ENCODE assay signal across 21 mouse cellular contexts in the genomic region with DNA sequence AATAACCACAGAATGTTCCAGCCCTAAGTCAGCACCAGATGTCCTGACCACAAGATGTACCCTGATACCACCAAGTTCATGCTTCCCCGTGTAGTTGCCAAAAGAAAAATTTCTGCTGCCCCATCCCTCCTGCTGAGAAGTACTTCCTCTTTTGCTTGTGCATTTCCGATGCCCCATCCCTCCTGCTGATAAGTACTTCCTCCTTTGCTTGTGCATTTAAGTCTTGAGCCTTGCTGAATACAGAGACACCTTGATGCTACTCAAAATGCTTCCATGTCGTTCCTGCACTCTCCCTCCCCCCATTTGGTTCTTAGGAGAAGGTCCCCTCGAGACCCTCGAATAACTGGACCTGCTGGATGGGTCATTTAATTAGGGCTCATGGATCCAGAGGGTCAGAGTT. TPM values are rescaled to one million over a fixed set of nuclear protein-coding genes. Genes with fewer than 3 reads are reported as not detected.
A peak's percentile ranks its signal among the peaks of the same experiment; 100 is the strongest.
DNase-seq lines count a peak whose midpoint lies in the region; ATAC-seq and TF ChIP-seq lines count a peak whose summit lies in the region.
"Not testable (repeated sequence)": the region's sequence is repeated elsewhere in the genome, so short reads cannot be mapped to it uniquely, and the experiment has no call there.
"Had no signal": no experiment of that assay in that cellular context is flagged by ENCODE, and none has a peak within 500 bp of the region (broad histone marks: within the 10 kb centered on the region; RNA-seq: fewer than 3 reads in every experiment).

No protein-coding gene starts in this region.

- 88% methylated on average over 5 of the region's 5 CpGs for WGBS in midbrain, embryonic 11.5 days

- not testable (repeated sequence) for H3K79me2 ChIP-seq in MEL (ENCODE audit: control insufficient read depth, insufficient read depth, low read length, poor library complexity)

- ATAC-seq in midbrain, embryonic 11.5 days (ENCODE audit: low FRiP score): not testable (repeated sequence)

- not testable (repeated sequence) for TF ChIP-seq POLR2A in MEL (IDR thresholded peaks at IDR 0.05; ENCODE audit: control insufficient read depth in 1 of 2, insufficient read depth in 1 of 2, low read depth in 1 of 2, low read length in 2 of 2, poor library complexity in 1 of 2)

- H3K4me3 ChIP-seq in MEL (ENCODE audit: control insufficient read depth in 1 of 2, insufficient read depth in 1 of 2, low read depth in 2 of 2, low read length in 2 of 2); midbrain, embryonic 11.5 days (ENCODE audit: low read depth, low read length): not testable (repeated sequence)

- TF ChIP-seq EP300 in MEL (IDR thresholded peaks at IDR 0.05; ENCODE audit: low read depth in 1 of 2, low read length in 2 of 2): not testable (repeated sequence)

- DNase-seq in A20 (ENCODE audit: low read depth, low spot score) (peak; percentile 67), MEL (ENCODE audit: low read depth, low spot score) (peak; percentile 15), MEL-GATA-1-ER (ENCODE audit: extremely low read depth, low read depth) (peak; percentile 9), R1 (ENCODE audit: low read depth, low spot score) (peak; percentile 57)
- DNase-seq in midbrain, embryonic 11.5 days (ENCODE audit: low spot score, missing footprints): peak; percentile 78

- not testable (repeated sequence) for H3K4me2 ChIP-seq in midbrain, embryonic 11.5 days

- H3K4me1 ChIP-seq in MEL (ENCODE audit: control insufficient read depth in 1 of 2, insufficient read depth in 2 of 2, low read length in 2 of 2); midbrain, embryonic 11.5 days (ENCODE audit: control insufficient read depth, insufficient read depth, low read length): not testable (repeated sequence)

- H3K27ac ChIP-seq in MEL (ENCODE audit: control insufficient read depth, low read depth, low read length); midbrain, embryonic 11.5 days (ENCODE audit: low read depth, low read length): not testable (repeated sequence)

- TF ChIP-seq CTCF in MEL (IDR thresholded peaks at IDR 0.05 in 2 of 3, conservative IDR thresholded peaks at IDR 0.05 in 1 of 3; ENCODE audit: control insufficient read depth in 1 of 3, insufficient read depth in 1 of 3, low read depth in 2 of 3, low read length in 3 of 3, poor library complexity in 1 of 3, severe bottlenecking in 1 of 3): not testable (repeated sequence)

- not testable (repeated sequence) for H3K27me3 ChIP-seq in MEL (ENCODE audit: control insufficient read depth in 1 of 2, insufficient read depth in 2 of 2, low read length in 2 of 2); midbrain, embryonic 11.5 days (ENCODE audit: control insufficient read depth, insufficient read depth, low read length)

- not testable (repeated sequence) for H3K9ac ChIP-seq in MEL (ENCODE audit: control insufficient read depth, low read depth, low read length, poor library complexity, severe bottlenecking); midbrain, embryonic 11.5 days (ENCODE audit: low read length)

- not testable (repeated sequence) for TF ChIP-seq RAD21 in MEL (IDR thresholded peaks at IDR 0.05; ENCODE audit: low read depth, low read length)

- not testable (repeated sequence) for H3K36me3 ChIP-seq in MEL (ENCODE audit: control insufficient read depth in 1 of 2, insufficient read depth in 2 of 2, low read length in 2 of 2); midbrain, embryonic 11.5 days (ENCODE audit: control insufficient read depth, insufficient read depth, low read length)

- not testable (repeated sequence) for H3K9me3 ChIP-seq in MEL (replicated peaks; ENCODE audit: insufficient read depth, low read length); midbrain, embryonic 11.5 days (ENCODE audit: control insufficient read depth, low read length)

RNA-seq across cellular contexts. Expression of gene Upk1b, which starts 7.7 kb away (rescaled TPM):
- total RNA-seq in MEL (2012; rRNA removed): not detected in 2 replicates
- not detected for polyA plus RNA-seq in MEL (2012; ENCODE audit: insufficient read depth in 1 of 2, insufficient read length in 2 of 2, low read depth in 1 of 2, low replicate concordance in 2 of 2, missing spikeins in 1 of 2)
- 1.6 and 2.2 TPM in 2 replicates for polyA plus RNA-seq in midbrain, embryonic 11.5 days (2014; fragmentation: Nextera tagmentation; extraction: Ambion mirVana)
- total RNA-seq: CH12.LX had no signal
- polyA plus RNA-seq: activated CD4-positive, CD25-positive, alpha-beta regulatory T cell, adult 4 months; CD4-positive, CD25-positive, alpha-beta regulatory T cell, adult 4 months; G1E; Patski had no signal

RNA-seq across cellular contexts. Expression of gene 4930435E12Rik, which starts 20.8 kb away (rescaled TPM):
- total RNA-seq in MEL (2012; rRNA removed): not detected in 2 replicates
- not detected for polyA plus RNA-seq in MEL (2012; ENCODE audit: insufficient read depth in 1 of 2, insufficient read length in 2 of 2, low read depth in 1 of 2, low replicate concordance in 2 of 2, missing spikeins in 1 of 2)
- not detected in 2 replicates for polyA plus RNA-seq in midbrain, embryonic 11.5 days (2014; fragmentation: Nextera tagmentation; extraction: Ambion mirVana)
- total RNA-seq: adrenal gland, adult 18-20 months; adrenal gland, adult 2 months; adrenal gland, adult 8-10 months; adrenal gland, postnatal 10 days; adrenal gland, postnatal 14 days; adrenal gland, postnatal 25 days; adrenal gland, postnatal 36 days; adrenal gland, postnatal 4 days; CH12.LX had no signal
- polyA plus RNA-seq: activated CD4-positive, CD25-positive, alpha-beta regulatory T cell, adult 4 months; adrenal gland, adult 2 months; brain, embryonic 14.5 days; C2C12; CD4-positive, CD25-positive, alpha-beta regulatory T cell, adult 4 months; cerebellum, adult 2 months; G1E; Patski had no signal

Comparison
In these comparisons a context has a peak if more than half of its experiments do, and no peak if none do; other contexts are left out.
1. DNase-seq: peak in every context shown above with its lines; median percentile 78 in midbrain, embryonic 11.5 days; 67 in A20; 57 in R1; 15 in MEL; 9 in MEL-GATA-1-ER.